Mouse (Mus musculus) bone marrow macrophage, adult 2 months (primary cell): ENCODE data around the gene Atp1a2.

ENCODE experiments used
- CTCF ChIP-seq: IDR thresholded peaks from 2 replicates; pipeline ENCODE4 v1.5.1; 2012; ENCODE audit warnings: low read depth, mild to moderate bottlenecking, low read length, moderate library complexity
- POLR2A ChIP-seq: IDR thresholded peaks from 2 replicates; pipeline ENCODE4 v1.6.1; 2012; ENCODE audit warnings: mild to moderate bottlenecking, low read depth, low read length, borderline replicate concordance

DNA sequence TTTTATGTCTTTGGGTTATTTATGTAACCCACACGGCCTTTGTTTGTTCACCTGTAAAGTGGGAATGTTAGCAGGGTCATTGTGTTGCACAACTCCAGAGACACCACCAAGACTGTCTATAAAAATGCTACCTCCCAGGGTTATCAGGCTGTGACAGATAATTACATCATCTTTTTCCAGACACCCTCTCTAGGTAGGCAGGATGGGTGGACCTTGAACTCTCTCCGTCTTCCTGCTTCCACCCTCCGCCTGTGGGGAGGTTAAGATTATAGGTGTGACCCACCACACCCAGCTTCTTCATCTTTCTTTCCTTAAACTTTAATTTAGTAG is 8.3 kb downstream of the Atp1a2 start:
- TF ChIP-seq CTCF: no peak
- no peak for TF ChIP-seq POLR2A
